ENCODE assay signal across 1 mouse cellular context in the genomic region with DNA sequence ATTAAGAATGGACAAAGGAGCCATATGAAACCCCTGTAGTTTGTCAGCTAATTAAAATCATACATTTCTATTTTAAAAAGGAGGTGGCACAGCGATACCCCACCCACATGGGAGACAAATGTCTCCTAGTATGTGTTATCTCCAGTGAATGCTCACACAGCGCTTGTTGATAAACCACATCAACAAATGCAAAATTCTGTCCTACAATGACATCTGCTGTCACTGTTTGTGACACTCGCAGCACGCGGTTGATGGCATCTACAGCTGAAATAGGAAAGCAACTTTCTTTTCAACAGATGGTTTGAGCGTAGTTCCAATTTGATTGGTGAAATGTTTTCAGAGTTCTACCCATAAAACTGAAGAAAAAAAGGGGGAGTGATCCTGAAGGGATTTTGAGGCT.
TF ChIP-seq lines count a peak whose summit lies in the region.

No protein-coding gene starts in this region.

TF ChIP-seq in CH12.LX, 34 proteins besides CTCF, POLR2A, EP300 and RAD21 (continued from another document):
- TF ChIP-seq USF1 (IDR thresholded peaks at IDR 0.05; ENCODE audit: low read depth, low read length) (no peak), MAFK (IDR thresholded peaks at IDR 0.05; ENCODE audit: insufficient replicate concordance, low read length) (no peak), ZC3H11A (IDR thresholded peaks at IDR 0.05; ENCODE audit: low read depth, low read length) (no peak), MAX (IDR thresholded peaks at IDR 0.05; ENCODE audit: low read length) (no peak), GABPA (IDR thresholded peaks at IDR 0.05; ENCODE audit: insufficient replicate concordance, low read depth, low read length) (no peak), MAZ (IDR thresholded peaks at IDR 0.05; ENCODE audit: low read depth, low read length) (no peak), ETS1 (conservative IDR thresholded peaks at IDR 0.05; ENCODE audit: low read depth, low read length) (no peak), MXI1 (IDR thresholded peaks at IDR 0.05; ENCODE audit: low read depth, low read length) (no peak), JUN (IDR thresholded peaks at IDR 0.05; ENCODE audit: insufficient read depth, low read depth, low read length) (no peak), E2F4 (IDR thresholded peaks at IDR 0.05; ENCODE audit: insufficient replicate concordance, low read depth, low read length) (no peak), ZNF384 (IDR thresholded peaks at IDR 0.05; ENCODE audit: low read depth, low read length) (no peak), HCFC1 (IDR thresholded peaks at IDR 0.05; ENCODE audit: low read depth, low read length) (no peak), ZKSCAN1 (IDR thresholded peaks at IDR 0.05; ENCODE audit: borderline replicate concordance, low read depth, low read length) (no peak)
TF ChIP-seq in CH12.LX: peak in this region for 0.
